Mouse (Mus musculus) urinary bladder, postnatal 14 days (tissue): ENCODE results near the gene Kdelr2.
A peak's percentile ranks its signal among the peaks of the same experiment; 100 is the strongest.

Experiments used
- DNase-seq: peaks from one replicate; pipeline ENCODE4 v3.0.0; 2021; ENCODE audit warnings: low spot score

Kdelr2 gene

GRCm38 (mm10) chr5:143401556-143401955, 2.1 kb upstream of the Kdelr2 start:
- DNase-seq = no peak

DNA sequence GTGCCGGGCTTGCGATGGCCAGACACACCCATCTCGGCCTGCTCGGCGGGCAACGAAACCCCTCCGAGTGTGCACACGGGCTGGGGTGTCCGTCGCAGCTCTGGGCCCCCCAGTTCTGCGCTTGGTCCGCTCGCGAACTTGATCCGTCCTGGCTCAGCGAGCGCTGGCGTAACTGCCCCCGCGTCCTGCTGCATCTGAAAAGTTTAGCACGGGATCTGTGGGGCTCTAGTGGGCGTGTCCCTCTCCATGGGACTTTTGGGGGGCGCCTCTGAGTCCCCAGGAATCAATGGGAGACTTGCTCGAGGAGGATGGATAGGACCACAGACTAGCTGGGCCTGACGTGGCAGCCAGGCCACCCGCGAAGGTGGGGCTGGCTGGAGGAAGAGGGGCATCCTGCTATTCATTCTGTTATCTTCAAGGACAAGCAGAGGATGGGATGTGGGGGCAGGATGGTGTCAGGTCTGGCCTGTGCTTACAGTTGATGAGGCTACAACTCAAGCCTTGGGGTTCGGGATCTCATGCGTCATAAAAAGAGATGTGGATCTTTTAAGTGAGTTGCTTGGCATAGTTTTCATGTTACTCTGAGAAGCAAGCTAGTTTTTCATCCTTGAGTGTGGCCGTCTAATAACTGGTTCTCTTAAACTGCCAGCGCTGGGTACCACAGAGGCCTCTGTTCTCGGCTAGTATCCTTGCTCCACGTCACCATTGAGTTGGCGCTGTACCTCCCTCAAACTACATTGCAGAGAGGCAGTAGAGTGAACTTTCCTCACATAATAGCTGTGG, 701 bp downstream of the Kdelr2 start:
- no peak for DNase-seq

DNA sequence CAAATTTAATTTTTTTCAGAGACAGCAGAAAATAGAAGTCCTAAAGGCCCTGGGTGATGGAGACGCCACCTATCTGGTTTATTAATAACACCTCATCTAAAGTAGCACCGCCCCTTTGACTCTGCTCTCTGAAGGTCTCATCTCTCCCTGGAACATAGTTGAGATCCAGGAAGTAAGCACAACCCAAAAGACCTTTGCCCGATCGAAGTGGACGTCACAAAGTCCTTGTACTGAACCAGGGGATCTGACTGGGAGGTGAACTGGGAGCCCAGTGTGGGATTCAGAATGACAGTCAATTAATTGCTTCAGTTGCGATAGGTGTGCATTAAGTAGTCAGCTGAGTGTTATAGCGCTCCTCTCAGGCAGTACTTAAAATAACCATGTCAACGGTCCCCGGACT, 1.6 kb downstream of the Kdelr2 start:
- DNase-seq = no peak

- no peak for DNase-seq
These were observed 2.9 kb downstream of the Kdelr2 start for GRCm38 (mm10) chr5:143406548-143406947.

DNA sequence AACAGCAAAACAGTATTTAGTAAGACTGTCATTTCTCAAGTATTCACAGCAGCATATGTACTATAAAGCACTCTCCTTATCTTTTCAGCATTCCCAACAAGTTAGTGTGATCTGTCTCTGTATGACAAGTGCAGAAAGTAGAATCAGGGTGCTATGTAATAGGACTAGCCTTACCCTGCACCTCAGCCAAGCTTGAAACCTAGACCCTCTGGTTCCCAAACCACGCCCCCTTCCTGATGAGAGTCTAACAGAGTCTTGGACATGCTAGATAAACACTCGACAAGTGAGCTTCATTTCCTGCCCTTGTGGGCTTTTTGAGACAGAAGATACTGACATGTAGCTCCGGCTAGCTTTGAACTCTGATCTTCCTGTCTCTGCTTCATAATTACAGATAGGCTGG, 5.6 kb downstream of the Kdelr2 start:
- DNase-seq = no peak

DNA sequence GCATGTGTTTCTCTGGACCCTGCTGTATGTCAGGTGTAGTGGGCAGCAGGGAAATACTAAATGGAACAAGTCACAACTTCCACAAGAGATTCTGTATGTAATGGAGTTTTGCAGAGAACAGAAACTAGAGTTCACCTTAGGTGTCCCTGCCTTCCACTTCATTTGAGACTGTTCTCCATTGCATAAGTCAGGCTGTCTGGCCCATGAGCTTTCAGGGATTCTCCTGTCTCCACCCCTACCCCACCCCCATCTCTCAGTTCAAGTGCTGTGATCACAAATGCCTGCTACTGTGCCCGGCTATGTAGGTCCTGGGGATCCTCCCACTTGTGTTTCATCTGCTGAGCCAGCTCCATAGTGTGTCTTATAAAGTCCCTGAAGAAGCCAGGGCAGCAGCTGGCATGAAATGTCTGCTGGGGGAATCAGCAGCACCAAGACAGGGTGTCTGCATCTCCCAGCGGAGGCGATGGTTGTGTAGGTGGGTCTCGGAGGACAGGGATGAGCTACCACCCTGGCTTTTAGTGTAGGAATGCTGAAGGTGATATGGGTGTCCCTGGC, 7.3 kb downstream of the Kdelr2 start:
- DNase-seq = no peak

DNA sequence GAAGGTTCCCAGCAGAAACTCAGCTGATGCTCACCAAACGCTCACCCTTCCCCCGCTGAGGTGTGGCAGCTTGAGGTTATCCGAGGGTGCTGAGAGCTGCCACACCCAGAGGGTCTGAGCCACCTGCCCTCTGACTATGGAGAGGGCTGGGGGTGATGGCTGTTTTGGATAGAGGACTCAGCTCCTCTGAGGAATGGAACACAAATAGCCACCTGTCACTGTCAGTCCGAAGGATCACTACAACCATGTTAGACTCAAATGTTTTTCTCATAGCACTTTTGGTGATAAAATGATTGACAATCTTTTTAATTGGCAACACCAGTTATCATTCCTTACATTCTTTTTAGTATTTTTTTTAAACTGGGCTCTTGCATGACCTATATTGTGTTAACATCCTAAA, 17.8 kb downstream of the Kdelr2 start:
- DNase-seq = no peak

DNA sequence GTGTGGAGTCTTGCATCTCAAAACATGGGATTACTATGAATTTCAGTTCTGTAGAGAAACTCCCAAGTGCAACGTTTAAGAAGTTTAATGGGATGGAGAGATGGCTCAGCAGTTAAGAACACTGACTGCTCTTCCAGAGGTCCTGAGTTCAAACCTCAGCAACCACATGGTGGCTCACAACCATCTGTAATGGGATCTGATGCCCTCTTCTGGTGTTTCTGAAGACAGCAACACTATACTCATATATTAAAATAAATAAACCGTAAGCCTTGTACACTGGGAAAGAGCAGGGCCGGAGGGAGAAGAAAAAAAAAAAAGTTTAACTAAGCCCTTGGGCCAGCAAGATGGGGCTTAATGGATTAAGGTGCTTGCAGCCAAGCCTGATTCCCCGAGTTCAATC, 19.4 kb downstream of the Kdelr2 start:
- no peak for DNase-seq

- DNase-seq = peak; percentile 66
These were observed 20.4 kb downstream of the Kdelr2 start for GRCm38 (mm10) chr5:143423899-143424519.

DNA sequence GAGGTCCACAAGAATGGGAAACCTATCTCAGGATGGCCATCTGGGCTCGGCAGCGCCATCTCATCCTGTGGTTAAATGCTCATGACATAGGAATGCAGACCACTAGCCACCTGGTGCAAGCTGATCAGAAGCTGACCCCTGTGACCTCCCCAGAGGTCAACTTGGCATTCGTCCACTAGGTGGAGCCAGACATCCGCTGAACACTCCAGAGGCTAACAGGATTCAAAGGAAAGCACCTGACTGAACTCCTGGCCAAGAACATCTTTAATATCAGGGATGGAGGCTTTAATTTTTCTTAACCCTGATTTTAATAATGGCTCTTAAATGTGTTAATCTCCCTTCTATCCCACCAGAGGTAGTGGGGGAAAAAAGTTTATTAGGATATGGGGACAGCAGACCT, 30.8 kb downstream of the Kdelr2 start:
- DNase-seq = peak; percentile 64

GRCm38 (mm10) chr5:143441298-143441697, 37.7 kb downstream of the Kdelr2 start:
- no peak for DNase-seq

- no peak for DNase-seq
These were observed 38.1 kb downstream of the Kdelr2 start for GRCm38 (mm10) chr5:143441753-143442152.

GRCm38 (mm10) chr5:143463671-143464070, 60.0 kb downstream of the Kdelr2 start:
- DNase-seq = no peak

DNA sequence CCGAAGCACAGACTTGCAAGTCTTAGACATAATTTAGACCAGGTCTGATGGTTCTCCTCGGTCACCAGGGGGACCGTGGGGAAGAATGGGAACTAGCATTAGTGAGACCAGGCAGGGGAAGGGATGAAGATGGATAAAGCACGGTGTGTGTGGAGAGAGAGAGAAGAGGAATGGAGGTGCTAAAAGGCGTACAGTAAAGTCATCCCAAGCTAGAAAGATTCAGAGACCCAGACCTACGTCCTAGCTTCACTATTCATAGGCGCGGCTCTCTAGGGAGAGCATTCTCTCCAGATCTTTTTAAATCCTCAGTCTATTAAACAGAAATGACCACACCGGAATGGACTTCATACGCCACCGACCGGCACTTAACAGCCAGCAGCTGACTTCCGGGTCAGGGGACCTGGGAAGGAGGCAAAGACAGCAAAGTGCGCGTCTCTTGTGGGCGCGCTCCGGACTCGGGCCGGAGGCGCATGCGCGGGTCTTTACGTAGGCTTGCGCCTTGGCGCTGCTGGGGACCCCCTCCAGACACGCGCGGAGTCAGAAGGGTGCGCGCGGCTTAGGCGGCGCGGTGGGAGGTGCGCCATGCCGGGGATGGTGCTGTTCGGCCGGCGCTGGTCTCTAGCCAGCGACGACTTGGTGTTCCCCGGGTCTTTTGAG, 60.6 kb downstream of the Kdelr2 start, which contains the start of gene Daglb:
TSS of gene Daglb (plus strand) at position 485 of the 657 bp plus-strand sequence.
- DNase-seq = peak; percentile 86

DNA sequence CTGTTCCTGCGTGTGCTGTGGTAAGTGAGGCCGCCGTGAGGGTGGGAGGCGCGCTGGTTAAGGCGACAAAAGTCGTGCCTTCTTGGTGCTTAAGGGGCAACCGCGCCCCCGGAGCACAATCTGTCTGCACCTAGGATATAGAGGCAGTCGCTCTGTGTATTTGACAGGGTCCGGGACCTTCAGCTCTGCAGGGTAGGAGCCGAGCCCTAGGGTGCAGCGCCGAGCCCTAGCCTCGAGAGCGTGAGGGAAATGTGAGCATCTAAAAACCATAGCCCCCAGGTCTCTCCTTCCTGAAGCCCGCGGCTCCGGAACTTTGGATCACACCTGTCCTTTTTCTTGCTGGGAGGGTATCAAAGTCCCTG, 61.1 kb downstream of the Kdelr2 start:
- no peak for DNase-seq

DNA sequence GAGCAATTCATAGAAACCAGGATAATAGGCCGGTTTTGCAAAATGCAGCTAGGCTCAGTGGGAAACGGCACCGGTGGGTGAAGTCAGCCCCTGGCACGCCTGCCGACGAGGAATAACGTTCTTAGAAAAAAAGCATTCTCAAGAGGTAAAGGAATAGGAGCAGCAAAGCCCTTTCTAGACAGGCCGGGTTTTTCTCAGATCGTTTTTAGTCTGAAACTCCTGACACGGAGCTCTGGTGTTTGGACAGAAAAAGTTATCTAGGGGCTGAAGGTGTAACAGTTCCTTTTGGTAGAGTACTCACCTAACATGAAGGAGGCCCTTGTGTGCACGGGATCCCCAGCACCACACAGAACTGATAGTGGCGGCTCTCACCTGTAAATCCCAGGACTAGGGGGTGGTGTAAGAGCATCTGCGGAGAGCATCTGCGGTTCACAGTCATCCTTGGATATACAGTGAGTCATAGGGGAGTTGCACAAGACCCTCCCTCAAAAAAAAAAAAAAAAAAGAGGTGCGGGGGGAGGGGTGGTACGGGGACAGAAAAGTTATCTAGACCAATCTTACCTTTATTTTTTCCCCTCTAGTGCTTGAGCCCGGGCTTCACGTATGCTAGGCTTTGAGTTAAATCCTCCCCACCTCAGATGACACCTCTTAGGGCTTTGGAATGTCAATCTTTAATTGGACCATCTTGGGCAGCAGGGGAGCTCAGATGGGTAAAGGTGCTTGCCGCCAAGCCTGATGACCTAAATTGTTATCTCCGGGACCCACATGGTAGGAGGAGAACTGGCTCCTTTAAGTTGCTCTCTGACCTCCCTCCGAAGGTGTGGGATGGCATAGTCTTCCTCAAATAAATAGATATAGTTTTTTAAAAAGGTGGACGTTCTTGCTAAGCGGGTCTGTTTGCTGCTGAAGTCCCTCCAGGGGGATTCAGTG, 61.8 kb downstream of the Kdelr2 start:
- no peak for DNase-seq

GRCm38 (mm10) chr5:143466891-143467669, 63.4 kb downstream of the Kdelr2 start:
- DNase-seq = no peak

GRCm38 (mm10) chr5:143467931-143468330, 64.3 kb downstream of the Kdelr2 start:
- DNase-seq = no peak

DNA sequence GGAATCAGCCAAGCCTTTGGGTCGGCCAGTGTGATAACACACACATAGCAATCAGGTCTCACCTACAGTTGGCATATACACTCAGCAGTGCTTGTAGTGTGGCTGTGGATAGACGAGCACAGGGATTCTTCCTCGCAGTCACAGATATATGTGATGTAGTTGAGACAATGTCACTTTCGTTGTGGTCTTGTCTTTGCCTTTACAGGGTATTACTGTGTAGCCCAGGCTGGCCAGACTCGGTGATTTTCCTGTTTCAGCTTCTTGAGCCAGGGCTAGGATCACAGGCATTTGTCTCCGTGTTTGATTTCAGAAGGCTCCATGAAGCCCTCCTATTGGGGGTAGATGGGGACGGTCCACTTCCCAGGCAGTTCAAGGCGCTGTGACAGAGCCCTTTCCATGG, 66.0 kb downstream of the Kdelr2 start:
- DNase-seq = no peak

DNA sequence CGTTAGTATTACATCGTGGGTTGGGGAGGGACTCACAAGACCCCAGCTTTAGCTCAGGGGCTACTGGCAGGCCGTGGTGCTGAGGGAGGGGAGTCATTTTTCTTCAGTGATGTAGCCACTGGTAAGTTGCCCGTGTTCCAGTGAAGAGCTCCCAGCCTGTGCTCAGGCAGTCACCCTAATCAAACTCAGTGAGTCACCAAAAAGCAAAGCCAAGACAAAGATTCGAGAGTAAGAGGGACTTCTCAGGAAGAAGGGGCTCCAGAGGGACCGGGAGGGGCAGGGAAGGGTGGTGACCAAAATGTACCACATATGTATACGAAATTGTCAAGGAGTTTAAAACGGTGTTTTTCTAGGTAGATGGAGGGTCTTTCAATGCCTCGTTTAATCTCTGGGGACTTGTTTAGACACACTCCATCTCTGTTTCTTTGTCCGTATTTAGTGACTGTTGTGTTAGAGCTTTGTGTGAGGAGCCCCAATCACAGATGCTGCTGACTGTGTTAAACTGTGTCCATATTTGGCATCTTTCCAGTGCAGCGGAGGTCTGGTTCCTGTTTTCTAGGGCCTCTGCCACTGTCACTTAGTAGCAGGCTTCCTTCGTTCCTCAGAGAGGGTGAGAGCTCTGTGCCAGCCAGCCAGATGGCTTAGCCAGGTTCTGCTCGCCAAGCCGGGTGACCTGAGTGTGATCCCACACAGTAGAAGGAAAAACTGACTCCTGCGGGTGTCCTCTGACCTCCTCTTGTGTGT, 67.0 kb downstream of the Kdelr2 start:
- DNase-seq = peak; percentile 37
